Mouse (Mus musculus) liver, embryonic 14.5 days (tissue): Measurements from ENCODE around the gene Bnc2.

Experiments
- CTCF ChIP-seq: IDR thresholded peaks from 2 replicates; pipeline ENCODE4 v1.5.1; 2016; ENCODE audit warnings: antibody characterized with exemption, low read depth, control low read depth
- EP300 ChIP-seq: IDR thresholded peaks from 2 replicates; pipeline ENCODE4 v1.6.1; 2016; ENCODE audit warnings: antibody characterized with exemption, low read depth

DNA sequence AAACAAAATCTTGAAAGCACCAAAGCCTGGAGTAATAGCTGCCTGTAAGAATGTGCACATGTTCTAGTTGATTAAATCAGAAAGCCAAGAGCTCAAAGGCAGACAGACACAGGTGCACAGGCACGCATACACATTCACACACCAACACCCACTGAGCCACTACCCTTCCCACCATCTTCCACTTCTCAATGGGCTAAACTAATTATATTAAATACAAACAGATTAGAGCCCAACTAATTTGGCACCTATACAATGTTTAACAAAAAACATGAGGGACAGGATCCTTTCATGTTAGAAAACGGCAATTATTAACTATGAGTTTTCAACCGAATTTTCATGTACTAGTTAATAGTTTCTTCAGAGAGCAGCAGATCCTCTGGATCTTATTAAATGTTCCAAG lies 207.4 kb downstream of the Bnc2 start:
- no peak for TF ChIP-seq EP300
- no peak for TF ChIP-seq CTCF
